Mouse (Mus musculus) CD8-positive naive resting alpha-beta T cell, adult 57 days (primary cell): Measurements from ENCODE around the gene Zfr. TPM values are rescaled to one million over a fixed set of nuclear protein-coding genes. Genes with fewer than 3 reads are reported as not detected.

Source experiments
- total RNA-seq: library from RNA; stranded (reverse); gene quantifications from one replicate; pipeline ENCODE4 v1.2.4, GENCODE M21; 2023

Gene Zfr
- total RNA-seq: 112 TPM

GRCm38 (mm10) chr15:12117242-12118092, at the start of gene Zfr:
TSS of gene Zfr (plus strand) at chr15:12117831.

GRCm38 (mm10) chr15:12204319-12205159, 86.9 kb downstream of the Zfr start, which contains the start of gene Mtmr12:
TSS of gene Mtmr12 (plus strand) at chr15:12205028.

Other genes with a start within 250 kb of the Zfr start
- not detected for gene Npr3, start 210.5 kb upstream of the Zfr start, total RNA-seq
- 257 TPM for gene Sub1, start 120.8 kb upstream of the Zfr start, total RNA-seq
- 62.2 TPM for gene Mtmr12, start 87.2 kb downstream of the Zfr start, total RNA-seq
- 114 TPM for gene Golph3, start 203.6 kb downstream of the Zfr start, total RNA-seq
- gene 1810049J17Rik, start 204.1 kb downstream of the Zfr start, total RNA-seq: 2.7 TPM